Mouse (Mus musculus): ENCODE data around the gene Ppp2r5d. TPM values are rescaled to one million over a fixed set of nuclear protein-coding genes. Genes with fewer than 3 reads are reported as not detected.

Ppp2r5d gene
- polyA plus RNA-seq, 1 experiment, result 7.4 TPM

- peak within 1 kb of the TSS; percentile 99 for H3K4me3 ChIP-seq (replicated peaks)
- peaks cover 27% of the 10 kb centered on the region for H3K36me3 ChIP-seq (ENCODE audit: control insufficient read depth)
- H3K9me3 ChIP-seq (ENCODE audit: control insufficient read depth, low read length), result peaks cover 2% of the 10 kb centered on the region; the same call in 1 of the 2 replicates
- peaks cover 4% of the 10 kb centered on the region; the same call in 1 of the 2 replicates for H3K27me3 ChIP-seq (ENCODE audit: control insufficient read depth)
- H3K4me1 ChIP-seq (ENCODE audit: control insufficient read depth), result peaks cover 38% of the 10 kb centered on the region
- TF ChIP-seq GATA1 (IDR thresholded peaks at IDR 0.05; ENCODE audit: low read length) (no peak), TAL1 (IDR thresholded peaks at IDR 0.05; ENCODE audit: low read length) (no peak)
These were observed 6.2 kb upstream of the Ppp2r5d start, which contains the start of gene Pex6 for GRCm38 (mm10) chr17:46710959-46711597. Gene Pex6 (plus strand): TSS chr17:46711463.

GRCm38 (mm10) chr17:46706375-46707089 lies 1.6 kb upstream of the Ppp2r5d start:
- peaks cover 2% of the 10 kb centered on the region; the same call in 1 of the 2 replicates for H3K9me3 ChIP-seq (ENCODE audit: control insufficient read depth, low read length)
- H3K36me3 ChIP-seq (ENCODE audit: control insufficient read depth), result peaks cover 3% of the 10 kb centered on the region
- no peak overlapping the region for H3K4me3 ChIP-seq (replicated peaks)
- no peak for TF ChIP-seq TAL1 (IDR thresholded peaks at IDR 0.05; ENCODE audit: low read length)
- TF ChIP-seq GATA1 (IDR thresholded peaks at IDR 0.05; ENCODE audit: low read length), result no peak
- peaks cover 56% of the 10 kb centered on the region for H3K4me1 ChIP-seq (ENCODE audit: control insufficient read depth)
- peaks cover 4% of the 10 kb centered on the region; the same call in 1 of the 2 replicates for H3K27me3 ChIP-seq (ENCODE audit: control insufficient read depth)

GRCm38 (mm10) chr17:46703971-46704886 lies 682 bp downstream of the Ppp2r5d start:
- Histone ChIP-seq H3K9me3 (ENCODE audit: control insufficient read depth, low read length) (peaks cover 2% of the 10 kb centered on the region; the same call in 1 of the 2 replicates), H3K4me1 (ENCODE audit: control insufficient read depth) (peaks cover 61% of the 10 kb centered on the region), H3K36me3 (ENCODE audit: control insufficient read depth) (peaks cover 19% of the 10 kb centered on the region), H3K4me3 (replicated peaks) (peak overlapping the region; percentile 92), H3K27me3 (ENCODE audit: control insufficient read depth) (peaks cover 4% of the 10 kb centered on the region; the same call in 1 of the 2 replicates)
- TF ChIP-seq GATA1 (IDR thresholded peaks at IDR 0.05; ENCODE audit: low read length) (no peak), TAL1 (IDR thresholded peaks at IDR 0.05; ENCODE audit: low read length) (no peak)

GRCm38 (mm10) chr17:46702506-46702905 lies 2.4 kb downstream of the Ppp2r5d start:
- Histone ChIP-seq H3K9me3 (ENCODE audit: control insufficient read depth, low read length) (no peaks in the 10 kb centered on the region), H3K36me3 (ENCODE audit: control insufficient read depth) (peaks cover 34% of the 10 kb centered on the region), H3K4me3 (replicated peaks) (no peak overlapping the region), H3K4me1 (ENCODE audit: control insufficient read depth) (peaks cover 68% of the 10 kb centered on the region), H3K27me3 (ENCODE audit: control insufficient read depth) (peaks cover 4% of the 10 kb centered on the region; the same call in 1 of the 2 replicates)
- TF ChIP-seq TAL1 (IDR thresholded peaks at IDR 0.05; ENCODE audit: low read length), result no peak
- no peak for TF ChIP-seq GATA1 (IDR thresholded peaks at IDR 0.05; ENCODE audit: low read length)

- H3K36me3 ChIP-seq (ENCODE audit: control insufficient read depth), result peaks cover 34% of the 10 kb centered on the region
- TF ChIP-seq TAL1 (IDR thresholded peaks at IDR 0.05; ENCODE audit: low read length), result no peak
- no peak for TF ChIP-seq GATA1 (IDR thresholded peaks at IDR 0.05; ENCODE audit: low read length)
- H3K4me3 ChIP-seq (replicated peaks), result no peak overlapping the region
- H3K27me3 ChIP-seq (ENCODE audit: control insufficient read depth), result peaks cover 4% of the 10 kb centered on the region; the same call in 1 of the 2 replicates
- peaks cover 68% of the 10 kb centered on the region for H3K4me1 ChIP-seq (ENCODE audit: control insufficient read depth)
- H3K9me3 ChIP-seq (ENCODE audit: control insufficient read depth, low read length), result no peaks in the 10 kb centered on the region
These were observed 2.8 kb downstream of the Ppp2r5d start for GRCm38 (mm10) chr17:46702100-46702499.

- Histone ChIP-seq H3K36me3 (ENCODE audit: control insufficient read depth) (peaks cover 34% of the 10 kb centered on the region), H3K4me3 (replicated peaks) (no peak overlapping the region), H3K27me3 (ENCODE audit: control insufficient read depth) (no peaks in the 10 kb centered on the region), H3K4me1 (ENCODE audit: control insufficient read depth) (peaks cover 66% of the 10 kb centered on the region), H3K9me3 (ENCODE audit: control insufficient read depth, low read length) (no peaks in the 10 kb centered on the region)
- TF ChIP-seq TAL1 (IDR thresholded peaks at IDR 0.05; ENCODE audit: low read length) (no peak), GATA1 (IDR thresholded peaks at IDR 0.05; ENCODE audit: low read length) (no peak)
These were observed 3.4 kb downstream of the Ppp2r5d start for GRCm38 (mm10) chr17:46701489-46701888.

GRCm38 (mm10) chr17:46699912-46700311 lies 5.0 kb downstream of the Ppp2r5d start:
- Histone ChIP-seq H3K36me3 (ENCODE audit: control insufficient read depth) (peaks cover 39% of the 10 kb centered on the region), H3K4me1 (ENCODE audit: control insufficient read depth) (peaks cover 53% of the 10 kb centered on the region), H3K4me3 (replicated peaks) (no peak overlapping the region), H3K27me3 (ENCODE audit: control insufficient read depth) (no peaks in the 10 kb centered on the region), H3K9me3 (ENCODE audit: control insufficient read depth, low read length) (no peaks in the 10 kb centered on the region)
- TF ChIP-seq GATA1 (IDR thresholded peaks at IDR 0.05; ENCODE audit: low read length) (no peak), TAL1 (IDR thresholded peaks at IDR 0.05; ENCODE audit: low read length) (no peak)

- no peaks in the 10 kb centered on the region for H3K27me3 ChIP-seq (ENCODE audit: control insufficient read depth)
- no peak for TF ChIP-seq TAL1 (IDR thresholded peaks at IDR 0.05; ENCODE audit: low read length)
- TF ChIP-seq GATA1 (IDR thresholded peaks at IDR 0.05; ENCODE audit: low read length), result no peak
- H3K4me3 ChIP-seq (replicated peaks), result no peak overlapping the region
- H3K9me3 ChIP-seq (ENCODE audit: control insufficient read depth, low read length), result no peaks in the 10 kb centered on the region
- peaks cover 49% of the 10 kb centered on the region for H3K4me1 ChIP-seq (ENCODE audit: control insufficient read depth)
- H3K36me3 ChIP-seq (ENCODE audit: control insufficient read depth), result peaks cover 39% of the 10 kb centered on the region
These were observed 5.7 kb downstream of the Ppp2r5d start for GRCm38 (mm10) chr17:46699245-46699644.

Data from erythroblast, embryonic 14.5 days (primary cell).